Mouse (Mus musculus): ENCODE data around the gene Tlr5. TPM values are rescaled to one million over a fixed set of nuclear protein-coding genes. Genes with fewer than 3 reads are reported as not detected.

The Tlr5 gene
- under 1 TPM in 1 of 2 experiments, not detected in 1; 0.34 TPM for polyA plus RNA-seq (2017; shearing (Covaris generic))

DNA sequence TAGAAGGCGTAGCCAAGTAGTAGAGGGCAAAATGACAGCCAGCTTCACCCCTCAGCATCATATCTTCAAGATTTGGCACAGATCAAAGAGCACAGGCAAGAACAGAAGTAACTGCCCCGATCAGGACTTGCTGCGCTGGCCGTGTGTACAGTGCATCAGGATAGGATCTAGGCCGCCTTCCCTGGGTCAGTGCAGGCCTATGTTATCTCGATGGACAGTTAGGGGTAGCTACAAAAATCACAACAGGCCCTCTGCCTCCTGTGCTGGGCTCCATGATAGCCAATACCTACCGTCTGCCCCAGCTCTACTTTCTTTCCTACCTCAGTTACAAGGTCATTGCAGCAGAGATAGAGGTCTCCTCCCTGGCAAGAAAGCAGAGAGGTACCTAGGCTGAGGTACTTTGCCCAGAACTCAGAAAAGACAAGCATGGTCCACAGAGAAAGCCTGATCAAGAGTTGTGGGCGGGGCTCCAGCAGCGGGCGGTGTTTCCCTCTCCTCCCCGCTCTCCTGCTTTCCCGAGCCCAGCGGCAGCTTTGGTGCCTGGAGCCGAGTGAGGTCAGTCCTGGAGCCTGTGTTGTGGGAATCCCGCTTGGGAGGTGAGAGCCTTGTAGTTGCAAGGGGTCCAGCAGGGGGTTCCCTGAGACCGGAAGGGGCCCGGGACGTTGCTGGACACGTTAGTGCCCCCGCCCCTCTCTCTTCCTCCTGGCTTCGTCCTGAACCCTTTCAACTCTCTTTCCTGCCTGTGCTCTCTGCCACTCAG is at the start of gene Tlr5:
Gene Tlr5, plus strand, starts transcription at position 502 of the 760 bp plus-strand sequence.
- ATAC-seq, result no peak

DNA sequence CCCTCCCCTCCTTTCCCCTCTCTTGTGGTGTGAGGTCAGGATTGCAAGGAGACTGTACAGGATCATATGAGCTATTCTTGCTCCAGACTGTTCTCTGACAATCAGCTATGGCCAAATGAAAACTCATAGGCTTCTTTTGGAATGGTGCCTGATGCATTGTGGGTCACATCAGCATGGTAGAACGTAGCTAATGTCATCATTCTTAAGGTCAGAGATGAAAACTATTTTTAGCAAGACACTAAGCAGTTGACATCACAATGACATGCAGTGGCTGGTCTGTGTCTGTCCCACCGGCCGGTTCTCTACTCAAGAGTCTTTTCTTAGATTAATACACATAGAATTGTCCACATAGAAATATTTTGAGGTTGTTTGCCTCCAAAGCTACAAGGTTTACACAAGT is 48.9 kb upstream of the Tlr5 start:
- no peak for ATAC-seq

DNA sequence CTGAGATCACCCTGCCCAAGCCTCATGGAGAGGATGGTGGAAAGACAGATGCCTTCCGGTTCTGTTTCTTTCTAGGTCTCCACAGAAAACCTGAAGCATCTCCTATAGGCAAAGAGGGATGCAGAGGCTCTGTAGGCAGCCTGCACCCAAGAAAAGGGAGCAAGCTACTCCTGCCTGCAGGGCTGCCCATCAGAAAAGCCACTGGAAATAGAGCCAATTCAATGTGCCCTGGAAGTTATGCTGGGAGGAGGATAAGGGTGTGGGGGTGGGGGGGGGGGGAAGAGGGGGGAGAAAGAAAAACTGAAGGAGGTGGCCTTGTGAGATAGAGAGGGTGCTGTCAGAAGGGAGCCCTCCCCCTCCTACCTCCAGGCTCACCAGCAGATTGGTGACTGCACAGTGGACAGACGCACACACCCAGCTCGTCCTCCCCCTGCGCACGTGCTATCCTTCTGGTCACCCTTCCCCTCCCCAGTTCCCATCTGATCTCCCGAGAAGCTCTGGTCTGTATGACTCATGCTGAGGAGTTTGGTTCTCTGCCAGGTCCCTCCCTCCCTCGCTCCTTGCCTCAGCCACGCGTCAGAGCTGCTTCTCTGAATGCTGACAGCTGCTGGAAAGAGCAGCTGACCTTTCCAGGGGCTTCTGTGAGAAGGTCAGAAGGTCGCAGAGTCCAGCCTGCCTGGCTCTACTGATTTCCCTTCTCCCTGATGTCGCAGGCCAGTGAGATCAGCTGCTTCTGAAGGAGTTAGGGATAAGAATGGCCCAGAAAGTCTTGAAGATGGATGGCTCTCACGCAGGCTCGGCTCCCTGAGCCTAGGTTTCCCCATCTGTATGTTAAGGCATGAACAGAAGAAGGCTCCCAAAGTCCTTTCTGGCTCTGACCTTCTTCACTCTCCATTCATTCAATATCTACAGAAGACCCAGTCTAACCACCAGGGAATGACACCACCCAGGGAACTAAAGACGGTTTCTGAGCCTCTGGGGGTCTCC is 46.2 kb upstream of the Tlr5 start:
- ATAC-seq, result no peak

DNA sequence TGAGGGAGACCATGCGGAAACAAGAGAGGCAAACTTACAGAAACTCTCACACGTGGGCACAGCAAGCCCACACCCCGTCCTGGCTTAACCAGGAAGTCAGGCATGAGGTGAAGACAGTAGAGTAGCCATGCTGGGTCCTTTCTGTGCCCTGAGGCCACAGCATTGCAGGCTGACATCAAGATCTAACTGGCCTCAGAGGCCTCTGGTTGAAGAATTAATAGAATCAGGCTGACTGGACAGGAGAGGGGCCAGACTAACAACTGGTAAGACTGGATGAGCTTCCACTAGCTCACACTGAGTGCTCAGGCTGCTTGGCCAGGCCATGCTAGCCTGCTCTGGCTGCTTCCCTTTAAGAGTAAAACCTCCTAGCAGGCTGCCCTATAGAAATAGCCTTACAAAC is 45.5 kb upstream of the Tlr5 start:
- no peak for ATAC-seq

DNA sequence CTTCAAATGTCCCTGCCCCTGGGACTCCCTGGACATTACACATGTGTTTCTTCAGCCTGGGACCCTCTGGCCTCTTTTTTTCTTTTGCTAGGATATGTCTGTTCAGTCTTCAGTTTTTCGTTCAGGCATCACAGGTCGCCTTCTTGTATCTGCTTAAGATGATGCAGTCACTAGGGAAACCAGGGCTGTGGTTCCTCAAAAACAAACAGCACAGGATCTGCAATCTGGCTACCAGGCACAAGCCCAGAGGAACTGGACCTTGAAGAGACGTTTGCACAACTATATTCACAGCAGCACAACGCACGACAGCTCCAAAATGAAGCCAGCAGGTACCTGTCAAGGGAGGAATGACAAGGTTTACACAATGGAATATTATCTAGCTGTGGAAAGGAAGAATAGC is 45.0 kb upstream of the Tlr5 start:
- ATAC-seq, result no peak

DNA sequence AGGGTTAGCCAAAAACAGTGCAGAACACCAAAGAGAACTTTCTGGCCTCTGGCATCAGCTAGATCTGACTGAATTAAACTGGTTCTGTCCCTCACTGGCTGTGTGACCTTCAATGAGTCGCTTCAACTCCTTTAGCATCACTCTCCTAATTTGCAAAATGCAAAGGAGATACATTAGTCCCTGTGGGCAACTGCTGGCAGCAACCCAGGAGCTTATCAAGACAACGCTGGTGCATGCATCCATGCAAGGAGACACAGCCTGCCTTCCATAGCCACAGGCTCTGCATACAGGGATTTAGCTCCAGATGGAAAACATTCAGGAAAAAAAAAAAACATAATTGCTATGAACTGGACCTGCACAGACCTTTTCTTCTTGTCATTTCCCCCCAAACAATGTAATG is 42.0 kb upstream of the Tlr5 start:
- ATAC-seq, result no peak

DNA sequence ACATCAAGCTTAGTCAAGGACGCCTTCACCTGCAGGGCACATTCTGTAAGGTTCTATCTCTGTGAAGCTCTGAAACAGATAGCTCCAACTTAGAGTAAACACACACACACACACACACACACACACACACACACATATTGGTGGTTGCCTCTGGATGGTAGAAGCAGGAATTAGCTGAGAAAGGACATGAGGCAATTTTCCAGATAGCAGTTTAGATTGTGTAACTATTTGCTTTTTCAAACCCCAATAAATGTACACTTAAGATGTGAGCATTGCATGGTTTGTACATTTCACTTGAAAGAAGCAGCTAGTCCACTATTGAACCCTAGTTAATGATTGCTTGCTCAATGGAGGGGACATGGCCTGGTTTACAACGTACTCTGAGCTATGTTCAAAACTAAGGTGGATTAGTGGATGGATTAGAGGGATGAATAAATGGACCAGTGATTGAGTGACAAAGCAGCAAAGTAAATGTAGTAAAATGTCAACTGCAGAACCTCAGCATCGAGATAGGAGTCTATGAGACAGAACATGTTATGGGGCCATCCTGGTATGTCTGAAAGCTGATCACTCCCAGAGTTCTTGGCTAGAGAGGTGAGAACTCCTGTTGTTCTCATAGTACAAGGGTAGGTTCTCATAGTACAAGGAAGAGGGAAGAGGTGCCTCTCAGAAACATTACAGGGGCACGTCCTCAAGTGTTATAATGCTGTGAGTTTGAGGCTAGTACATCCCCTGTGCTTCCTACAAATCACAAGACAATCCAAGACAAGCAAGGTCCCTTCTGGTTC is 40.3 kb upstream of the Tlr5 start:
- no peak for ATAC-seq

DNA sequence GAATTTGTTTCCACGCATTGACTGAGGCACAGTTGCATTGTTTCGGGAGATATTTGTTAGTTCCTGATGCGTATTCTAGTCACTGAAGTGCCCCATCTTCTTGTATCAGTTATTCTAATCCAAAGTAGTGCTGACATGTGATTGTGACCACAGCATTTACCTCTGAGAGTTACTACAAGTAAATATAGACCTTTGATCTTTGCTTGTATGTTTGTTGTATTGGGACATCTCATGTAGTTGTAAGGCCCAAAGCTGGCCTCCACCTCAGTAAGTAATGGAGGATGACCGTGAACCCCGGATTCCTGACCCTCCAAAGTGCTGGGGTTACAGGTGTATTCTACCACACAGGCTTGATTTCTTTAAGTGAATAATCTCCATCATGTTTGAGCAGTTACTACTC is 38.4 kb upstream of the Tlr5 start:
- no peak for ATAC-seq

DNA sequence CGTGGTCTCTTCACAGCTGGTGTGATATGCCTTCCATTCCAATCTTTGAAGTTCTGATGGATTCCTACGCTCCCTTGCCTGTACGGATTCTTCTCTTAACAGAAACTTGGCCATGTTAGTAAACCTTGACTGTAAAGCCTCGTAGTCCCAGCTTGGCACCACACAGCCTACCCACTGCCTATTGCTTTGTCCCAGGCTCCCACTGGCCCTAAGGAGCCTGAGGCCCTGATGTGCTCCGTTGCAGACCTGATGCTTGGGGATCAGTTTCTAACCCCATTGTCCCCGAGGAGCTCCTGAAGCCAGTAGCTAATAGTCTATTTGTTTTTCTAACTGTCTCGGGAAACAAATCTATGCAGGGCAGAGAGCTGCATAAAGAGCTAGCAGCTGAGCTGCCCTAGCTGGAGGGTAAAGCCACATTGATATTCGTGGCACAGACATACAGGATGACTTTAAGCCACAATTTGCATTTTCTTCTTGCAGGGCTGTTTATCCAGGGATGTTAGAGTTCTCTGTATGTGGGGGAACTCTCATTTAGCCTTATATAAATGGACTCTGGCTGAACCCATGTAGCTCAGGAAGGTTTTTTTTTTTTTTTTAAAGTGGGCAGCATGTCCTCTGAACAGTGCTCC is 35.8 kb upstream of the Tlr5 start:
- no peak for ATAC-seq

DNA sequence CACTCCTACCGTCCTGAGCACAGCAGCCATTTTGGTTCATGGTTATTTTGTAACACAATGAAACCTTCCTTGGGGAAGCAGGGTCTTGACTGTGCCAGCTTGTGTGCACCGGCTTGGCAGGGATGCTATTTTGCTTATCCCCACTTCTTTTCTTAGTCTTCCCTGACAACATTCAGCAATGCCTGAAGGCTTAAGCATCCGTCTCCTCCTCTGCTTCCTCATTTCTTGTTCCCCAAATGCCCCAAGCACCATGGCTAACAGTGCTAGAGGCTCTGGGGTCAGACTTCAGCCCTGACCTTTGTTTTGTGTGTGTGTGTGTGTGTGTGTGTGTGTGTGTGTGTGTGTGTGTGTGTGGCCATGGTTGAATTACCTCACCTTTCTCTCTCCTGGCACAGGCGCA is 31.8 kb upstream of the Tlr5 start:
- no peak for ATAC-seq

DNA sequence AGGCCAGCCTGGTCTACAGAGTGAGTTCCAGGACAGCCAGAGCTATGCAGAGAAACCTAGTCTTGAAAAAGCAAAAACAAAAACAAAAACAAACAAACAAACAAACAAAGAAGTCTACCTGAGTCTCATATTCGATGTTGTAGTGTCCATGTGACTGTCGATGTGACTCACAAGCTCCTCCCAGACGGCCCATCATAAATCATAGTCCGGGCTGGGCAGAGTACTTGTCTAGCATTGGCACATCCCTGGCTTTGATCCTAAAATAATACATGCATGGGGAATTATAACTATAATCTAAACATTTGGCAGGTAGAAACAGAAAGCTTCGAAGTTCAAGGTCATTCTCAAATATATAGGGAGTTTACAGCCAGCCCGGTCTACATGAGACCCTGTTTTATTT is 28.1 kb upstream of the Tlr5 start:
- ATAC-seq, result no peak

DNA sequence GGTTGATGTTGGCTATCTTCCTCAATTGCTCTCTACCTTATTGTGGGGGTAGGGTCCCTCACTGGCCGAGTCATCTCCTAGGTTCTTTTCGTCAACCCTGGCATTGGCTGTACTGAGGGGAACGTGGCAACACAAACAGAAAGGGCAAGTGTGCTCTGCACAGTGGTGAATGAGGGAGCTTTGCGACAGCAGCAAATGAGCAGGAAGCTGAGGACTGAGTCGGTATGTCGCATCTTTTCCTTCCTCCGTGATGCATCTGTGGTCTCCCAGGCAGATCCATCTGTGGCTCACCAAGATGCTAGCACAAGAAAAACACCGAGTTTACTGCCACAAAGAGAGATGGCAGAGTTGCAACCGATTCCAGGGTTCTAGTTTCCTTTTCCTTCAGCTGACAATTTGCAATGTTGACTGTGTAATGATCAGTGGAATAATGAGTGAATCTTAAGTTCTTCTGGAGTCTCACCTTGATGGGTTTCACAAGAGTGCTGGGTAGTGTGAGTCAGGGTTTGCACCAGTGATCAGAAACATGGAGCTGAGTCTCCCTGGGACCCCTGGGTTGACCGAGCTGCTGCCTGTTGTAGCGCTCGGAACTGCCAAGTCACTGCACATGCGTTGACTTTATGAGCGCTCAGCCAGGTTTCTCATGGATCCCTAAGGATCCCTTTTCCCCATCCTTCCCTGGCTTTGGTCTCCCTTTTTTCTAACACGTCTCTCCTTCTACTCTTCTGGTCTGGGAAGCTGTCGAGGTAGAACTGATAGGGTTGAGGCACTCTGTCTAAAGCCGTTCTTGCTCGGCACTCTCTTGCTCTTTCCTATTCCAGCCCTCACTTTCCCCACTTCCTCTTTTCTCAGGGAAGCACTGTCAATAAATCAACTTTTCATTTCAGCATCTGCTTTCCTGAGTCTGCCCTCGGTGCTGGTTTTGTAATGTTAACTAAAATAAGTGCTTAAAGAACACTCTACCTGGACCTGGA is 26.4 kb upstream of the Tlr5 start:
- ATAC-seq, result no peak

DNA sequence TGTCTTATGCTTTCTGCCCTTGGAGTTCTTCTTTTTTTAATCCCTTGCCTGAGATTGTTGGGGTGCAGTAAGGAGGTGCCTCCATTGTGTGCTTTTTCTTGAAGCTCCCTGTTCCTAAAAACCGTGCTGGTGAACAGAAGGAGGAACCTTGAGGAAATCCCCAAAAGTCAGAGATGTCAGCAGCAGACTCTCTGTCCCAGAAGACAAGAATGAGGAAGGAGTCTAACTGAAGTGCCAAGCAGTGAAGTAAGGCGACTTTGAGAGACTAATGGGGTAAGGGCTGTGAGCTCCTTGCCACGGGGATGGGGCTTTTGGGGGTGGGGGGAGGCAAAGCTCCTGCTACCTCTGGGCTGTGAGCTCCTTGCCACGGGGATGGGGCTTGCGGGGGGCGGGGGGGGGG is 19.1 kb upstream of the Tlr5 start:
- no peak for ATAC-seq

DNA sequence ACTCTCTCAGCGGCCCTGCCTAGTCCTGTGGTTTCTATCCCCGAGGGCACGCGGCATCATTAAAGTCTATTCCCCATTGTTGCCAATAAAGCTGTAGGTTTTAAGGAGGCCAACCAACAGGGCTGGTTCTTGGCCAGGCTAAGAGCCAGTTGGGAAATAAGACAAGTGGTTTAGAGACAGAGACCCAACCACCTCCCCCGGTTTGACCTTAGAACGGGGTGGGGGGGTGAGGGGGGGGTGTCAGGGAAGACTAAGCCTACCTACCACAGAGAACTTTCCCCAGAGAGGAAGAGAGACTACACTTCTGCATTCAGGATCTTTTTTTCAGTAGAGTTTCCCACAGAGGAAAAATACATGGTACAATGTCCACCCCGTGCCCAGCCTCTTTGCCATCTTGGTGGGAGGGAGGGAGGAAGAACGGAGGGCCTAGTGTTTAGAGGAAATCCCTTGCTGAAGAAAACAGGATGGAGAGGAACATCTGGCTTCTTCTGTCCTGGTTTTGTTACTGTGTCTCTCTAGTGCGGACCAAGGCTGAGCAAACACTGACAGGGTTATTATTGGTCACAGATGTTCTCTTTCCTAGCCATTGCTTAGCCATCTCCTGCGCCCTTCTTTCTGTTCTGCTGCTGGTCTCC is 17.0 kb upstream of the Tlr5 start:
- ATAC-seq, result no peak

DNA sequence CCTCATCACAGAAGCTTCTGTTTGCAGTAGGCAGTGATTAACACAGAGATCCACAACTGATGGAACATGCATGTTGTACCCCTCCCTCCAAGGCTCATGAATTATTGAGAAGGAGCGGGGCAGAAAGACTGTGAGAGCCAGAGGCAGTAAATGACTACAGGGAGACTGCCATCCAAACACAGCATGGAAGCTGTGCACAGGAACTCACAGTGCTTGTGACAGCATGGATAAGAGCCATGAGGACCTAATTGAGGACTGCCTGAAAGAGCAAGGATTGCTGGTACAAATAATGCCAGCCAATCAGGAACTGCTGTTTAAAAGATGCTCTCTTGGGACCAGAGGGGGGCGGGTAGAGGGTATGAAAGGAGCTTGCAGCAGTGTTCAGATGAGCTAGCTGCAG is 12.7 kb upstream of the Tlr5 start:
- no peak for ATAC-seq

DNA sequence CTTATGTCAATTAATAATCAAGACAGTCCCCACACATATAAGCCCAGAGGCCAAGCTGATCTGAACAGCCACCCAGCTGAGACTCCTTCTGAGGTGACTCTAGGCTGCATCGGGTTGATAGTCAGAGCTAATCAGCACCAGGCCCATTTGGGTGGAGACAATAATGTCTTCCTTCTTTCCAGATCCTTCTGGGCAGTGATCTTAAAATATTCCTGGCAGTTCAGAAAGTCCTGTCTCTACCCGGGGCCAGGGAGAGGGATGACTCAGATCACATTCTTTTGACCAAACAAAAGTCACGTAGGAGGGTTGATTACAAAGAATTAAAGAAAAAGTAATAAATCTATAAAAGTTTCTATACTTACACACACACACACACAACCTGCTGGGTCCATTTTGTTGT is 10.7 kb upstream of the Tlr5 start:
- no peak for ATAC-seq

DNA sequence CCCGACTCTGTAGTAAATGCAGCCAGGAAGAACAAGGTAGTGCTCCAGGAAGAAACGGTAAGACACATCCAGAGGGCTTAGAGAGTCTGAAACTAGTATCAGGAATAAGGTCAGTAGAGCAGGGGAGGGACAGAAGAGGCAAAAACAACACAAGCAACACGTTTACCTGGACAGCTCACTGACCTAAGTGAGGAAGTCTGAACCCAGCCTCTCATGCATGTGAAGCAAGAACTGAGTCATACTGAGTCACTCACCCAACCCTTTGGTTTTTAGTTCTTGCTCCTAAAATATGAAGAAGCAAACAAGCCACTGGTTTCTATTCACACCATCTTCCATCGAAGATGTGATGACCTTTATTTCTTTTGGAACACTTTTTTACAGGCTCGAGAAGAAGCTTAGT is 9.9 kb upstream of the Tlr5 start:
- ATAC-seq, result no peak

DNA sequence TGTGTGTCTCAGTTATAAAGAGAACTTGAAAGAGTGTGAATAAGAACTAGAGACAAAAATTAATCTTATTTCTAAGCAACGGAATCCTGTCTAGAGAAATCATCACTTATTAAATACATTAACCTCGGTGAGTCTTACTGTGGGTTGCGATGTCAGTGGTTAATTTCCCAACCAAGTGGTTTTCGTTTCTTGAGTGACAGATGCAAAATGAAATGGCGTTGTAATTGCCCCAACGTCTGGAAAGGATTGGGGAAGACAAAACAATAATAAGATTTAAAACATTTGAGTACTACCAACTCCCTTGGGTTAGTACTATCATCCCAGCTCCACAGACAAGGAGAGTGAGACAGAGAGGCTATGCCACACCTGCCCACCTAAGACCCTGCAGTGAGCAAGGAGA is 9.0 kb upstream of the Tlr5 start:
- ATAC-seq, result no peak

DNA sequence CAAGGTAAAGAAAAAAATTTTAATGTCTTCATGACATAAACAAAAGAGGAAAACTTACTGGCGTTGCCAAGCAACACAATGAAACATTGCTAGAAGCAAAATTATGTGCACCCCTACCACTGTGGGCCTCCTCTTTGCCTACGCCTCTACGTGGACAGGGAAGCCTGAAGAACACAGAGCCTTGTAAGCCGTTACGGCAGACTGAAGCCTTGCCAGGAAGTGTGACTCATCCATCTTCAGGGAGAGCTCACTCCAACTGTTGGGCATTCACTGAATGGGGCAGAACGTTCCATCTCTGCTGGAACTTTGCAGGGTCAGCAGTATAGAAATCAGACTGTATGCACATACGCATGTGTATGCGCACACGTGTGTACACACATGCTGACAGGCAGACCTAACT is 3.3 kb upstream of the Tlr5 start:
- no peak for ATAC-seq

DNA sequence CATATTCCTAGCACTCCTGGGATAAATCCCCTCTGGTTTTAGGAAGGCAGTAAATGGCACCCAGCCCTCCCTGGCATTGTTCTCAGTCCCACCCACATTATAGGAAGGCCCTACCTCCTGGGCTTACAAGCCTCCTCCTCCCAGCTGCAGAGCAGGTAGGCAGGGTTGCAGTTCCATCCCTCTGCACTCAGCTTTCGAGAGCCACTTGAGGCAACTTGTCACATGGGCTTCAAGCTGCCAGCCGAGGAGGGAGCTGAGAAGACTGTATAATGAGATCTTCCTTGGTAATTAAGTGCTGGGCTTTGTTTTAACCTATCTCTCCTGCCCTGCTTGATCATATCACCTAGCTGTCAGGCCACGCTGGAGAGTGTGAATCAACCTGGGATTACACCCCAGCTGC is 1.4 kb upstream of the Tlr5 start:
- no peak for ATAC-seq

DNA sequence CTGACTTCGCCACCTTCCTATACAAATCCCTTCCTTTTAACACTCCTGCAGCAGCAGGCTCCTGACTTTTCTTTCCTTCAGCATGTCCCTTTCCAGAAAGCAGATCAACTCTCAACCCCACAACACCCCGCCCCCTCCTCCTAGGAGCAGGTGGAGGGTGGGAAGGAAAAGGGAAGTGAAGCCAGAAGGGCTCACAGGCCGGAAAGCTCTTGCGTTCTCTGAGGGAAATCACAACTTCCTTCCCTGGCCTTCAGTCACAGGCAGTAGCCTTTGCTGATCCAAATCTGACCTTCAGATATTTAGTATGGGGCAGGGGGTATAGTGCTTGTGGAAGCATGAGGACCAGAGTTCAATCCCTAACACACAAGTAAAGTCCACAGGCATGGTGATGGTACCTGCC is 921 bp upstream of the Tlr5 start:
- no peak for ATAC-seq
